Mouse (Mus musculus) stomach, embryonic 16.5 days (tissue): Measurements from ENCODE around the gene Vdr. TPM values are rescaled to one million over a fixed set of nuclear protein-coding genes. Genes with fewer than 3 reads are reported as not detected.

ENCODE experiments used
- ATAC-seq: fragments of 200-750 bp; cut with Nextera tagmentation; 2 replicates; pipeline ENCODE4 v1.8.0; 2017; ENCODE audit warnings: moderate number of reproducible peaks, moderate TSS enrichment; ENCODE audit not compliant: insufficient read depth, low FRiP score
- H3K27ac ChIP-seq: fragments of 300-500 bp; sonication (generic); 2 replicates; pipeline ENCODE4 v1.5.1; 2014; ENCODE audit warnings: low read length
- H3K27me3 ChIP-seq: fragments of 300-500 bp; sonication (generic); 2 replicates; pipeline ENCODE4 v1.6.1; 2014; ENCODE audit warnings: low read length, control low read depth, mixed read lengths; ENCODE audit not compliant: control insufficient read depth, insufficient read depth
- H3K36me3 ChIP-seq: fragments of 300-500 bp; sonication (generic); 2 replicates; pipeline ENCODE4 v1.6.1; 2014; ENCODE audit warnings: low read length; ENCODE audit not compliant: control insufficient read depth, insufficient read depth
- H3K4me1 ChIP-seq: fragments of 300-500 bp; sonication (generic); 2 replicates; pipeline ENCODE4 v1.6.1; 2014; ENCODE audit warnings: low read length, control low read depth, mixed read lengths; ENCODE audit not compliant: control insufficient read depth, insufficient read depth
- H3K4me2 ChIP-seq: fragments of 300-500 bp; sonication (generic); 2 replicates; pipeline ENCODE4 v1.6.1; 2014; ENCODE audit warnings: low read depth, low read length, mixed read lengths
- H3K4me3 ChIP-seq: fragments of 300-500 bp; sonication (generic); replicated peaks from 2 replicates; pipeline ENCODE4 v1.5.1; 2014; ENCODE audit warnings: mild to moderate bottlenecking, low read length
- H3K9ac ChIP-seq: fragments of 300-500 bp; sonication (generic); 2 replicates; pipeline ENCODE4 v1.6.1; 2014; ENCODE audit warnings: low read length
- H3K9me3 ChIP-seq: fragments of 300-500 bp; sonication (generic); replicated peaks from 2 replicates; pipeline ENCODE4 v1.6.1; 2016; ENCODE audit warnings: low read length, control low read depth; ENCODE audit not compliant: control insufficient read depth
- WGBS: fragments of 180-500 bp; shearing (Covaris S2); extraction: QIAGEN DNeasy Blood & Tissue Kit; methylation state at CpG from one replicate; pipeline ENCODE4 v1.1.7; 2014; 5-methylcytosine and 5-hydroxymethylcytosine counted together
- polyA plus RNA-seq: library from polyadenylated mRNA; unstranded; fragments of >200 nt; fragmentation: Nextera tagmentation; extraction: Ambion mirVana; gene quantifications from 2 replicates; pipeline ENCODE4 v1.2.1, GENCODE M21; 2015

Gene Vdr
- polyA plus RNA-seq: 2.3 and 2.5 TPM in 2 replicates

DNA sequence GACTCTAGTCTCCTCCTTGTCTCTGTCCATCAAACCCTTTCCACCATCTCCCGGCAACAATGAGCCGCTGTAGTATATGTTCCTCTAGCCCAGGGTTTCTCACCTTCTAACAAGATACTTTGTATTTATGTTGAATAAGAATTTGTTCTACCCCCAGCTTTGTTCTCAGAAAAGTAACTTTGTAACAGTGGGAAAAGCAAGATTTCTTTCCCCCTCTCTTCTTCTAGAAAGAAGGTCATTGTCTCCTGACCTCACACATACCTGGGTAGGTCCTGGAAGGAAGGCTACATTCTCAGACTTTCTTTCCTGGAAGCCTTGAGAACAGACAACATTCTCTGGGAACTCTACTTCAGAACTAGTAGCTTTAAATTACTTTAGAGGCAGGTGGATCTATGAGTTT lies at the start of gene Vdr:
Gene Vdr, minus strand, starts transcription at position 101 of the 400 bp plus-strand sequence.
- no peaks in the 10 kb centered on the region for H3K27me3 ChIP-seq
- H3K4me1 ChIP-seq: peaks cover 22% of the 10 kb centered on the region
- 94% methylated on average over 2 of the region's 2 CpGs for WGBS
- no peak within 1 kb of the TSS for H3K27ac ChIP-seq
- no peaks in the 10 kb centered on the region for H3K9me3 ChIP-seq
- ATAC-seq: no peak
- H3K4me2 ChIP-seq: no peak within 1 kb of the TSS
- no peak within 1 kb of the TSS for H3K9ac ChIP-seq
- H3K36me3 ChIP-seq: no peaks in the 10 kb centered on the region
- no peak within 1 kb of the TSS for H3K4me3 ChIP-seq

- no peak for ATAC-seq
- Histone ChIP-seq H3K4me3 (no peak overlapping the region), H3K4me2 (no peak overlapping the region), H3K36me3 (no peaks in the 10 kb centered on the region), H3K9ac (no peak overlapping the region), H3K27ac (no peak overlapping the region), H3K9me3 (no peaks in the 10 kb centered on the region), H3K27me3 (no peaks in the 10 kb centered on the region), H3K4me1 (peaks cover 3% of the 10 kb centered on the region; the same call in 1 of the 2 replicates)
- 68% methylated on average over 11 of the region's 11 CpGs for WGBS
Observed at GRCm38 (mm10) chr15:97956416-97956815, 46.0 kb upstream of the Vdr start.

- Histone ChIP-seq H3K27ac (no peak overlapping the region), H3K9me3 (no peaks in the 10 kb centered on the region), H3K4me3 (no peak overlapping the region), H3K4me2 (no peak overlapping the region), H3K27me3 (no peaks in the 10 kb centered on the region), H3K4me1 (peaks cover 3% of the 10 kb centered on the region; the same call in 1 of the 2 replicates), H3K36me3 (no peaks in the 10 kb centered on the region), H3K9ac (no peak overlapping the region)
- no peak for ATAC-seq
- WGBS: 13% methylated on average over 4 of the region's 4 CpGs
Observed at GRCm38 (mm10) chr15:97955742-97956141, 45.3 kb upstream of the Vdr start.

GRCm38 (mm10) chr15:97955286-97955685 lies 44.9 kb upstream of the Vdr start:
- H3K4me3 ChIP-seq: no peak overlapping the region
- H3K4me2 ChIP-seq: no peak overlapping the region
- 54% methylated on average over 1 of the region's 1 CpGs for WGBS
- no peak for ATAC-seq
- H3K9me3 ChIP-seq: no peaks in the 10 kb centered on the region
- no peaks in the 10 kb centered on the region for H3K27me3 ChIP-seq
- no peak overlapping the region for H3K9ac ChIP-seq
- H3K36me3 ChIP-seq: no peaks in the 10 kb centered on the region
- peaks cover 3% of the 10 kb centered on the region; the same call in 1 of the 2 replicates for H3K4me1 ChIP-seq
- H3K27ac ChIP-seq: no peak overlapping the region

GRCm38 (mm10) chr15:97954671-97955070 lies 44.2 kb upstream of the Vdr start:
- Histone ChIP-seq H3K9me3 (no peaks in the 10 kb centered on the region), H3K27me3 (no peaks in the 10 kb centered on the region), H3K27ac (no peak overlapping the region), H3K4me3 (no peak overlapping the region), H3K36me3 (no peaks in the 10 kb centered on the region), H3K9ac (no peak overlapping the region), H3K4me1 (peaks cover 3% of the 10 kb centered on the region; the same call in 1 of the 2 replicates), H3K4me2 (no peak overlapping the region)
- no peak for ATAC-seq
- 80% methylated on average over 8 of the region's 8 CpGs for WGBS

DNA sequence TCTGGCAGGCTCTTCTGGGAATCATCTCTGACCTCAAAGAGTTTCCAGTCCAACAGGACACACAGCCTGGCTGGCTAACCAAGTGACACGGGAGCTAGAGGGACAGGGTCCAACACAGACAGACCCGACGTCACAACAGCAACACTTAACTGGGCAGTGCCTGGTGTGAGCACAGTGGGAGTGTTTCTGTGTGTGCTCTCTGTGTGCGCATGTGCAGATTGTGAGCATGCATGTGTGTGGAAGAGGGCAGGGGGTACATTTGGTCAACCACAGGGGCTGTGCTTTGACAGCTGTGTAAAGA lies 42.4 kb upstream of the Vdr start:
- Histone ChIP-seq H3K9me3 (no peaks in the 10 kb centered on the region), H3K9ac (no peak overlapping the region), H3K27ac (no peak overlapping the region), H3K4me3 (no peak overlapping the region), H3K4me1 (peaks cover 3% of the 10 kb centered on the region; the same call in 1 of the 2 replicates), H3K27me3 (no peaks in the 10 kb centered on the region), H3K4me2 (no peak overlapping the region), H3K36me3 (no peaks in the 10 kb centered on the region)
- WGBS: 65% methylated on average over 4 of the region's 4 CpGs
- no peak for ATAC-seq

DNA sequence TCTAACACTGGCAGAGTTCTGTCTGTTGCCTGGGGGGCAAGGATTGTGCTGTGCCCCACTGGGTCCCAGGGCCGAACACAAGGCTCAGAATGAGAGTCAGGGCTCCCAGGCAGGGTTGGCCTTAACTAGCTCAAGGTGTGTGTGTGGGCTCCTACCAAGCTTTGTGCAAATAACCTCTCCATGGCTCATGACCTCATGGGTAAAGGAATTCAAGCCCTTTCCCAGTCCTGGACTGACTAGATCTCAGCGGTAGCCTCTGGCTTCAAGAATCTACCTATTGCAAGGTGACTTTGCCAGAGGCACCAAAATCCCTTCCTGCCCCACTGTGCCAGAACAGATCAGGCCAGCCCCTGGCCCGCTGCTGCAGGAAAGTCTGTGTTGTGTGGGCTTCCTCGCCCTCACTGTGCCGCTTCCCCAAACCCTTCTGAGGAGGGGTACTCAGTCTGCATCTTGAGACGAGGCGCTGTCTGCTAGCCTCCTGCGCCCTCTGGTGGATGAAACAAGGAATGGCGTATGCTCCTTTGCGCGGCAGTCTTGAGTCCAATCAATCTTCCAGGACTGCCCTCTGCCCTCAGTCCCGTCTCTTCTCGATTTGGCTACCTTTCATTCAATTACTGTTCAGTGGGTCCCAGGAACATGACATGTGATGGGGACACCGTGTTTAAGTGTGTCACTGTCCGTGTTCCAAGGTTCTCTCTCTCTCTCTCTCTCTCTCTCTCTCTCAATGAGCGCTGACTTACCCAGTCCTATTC lies 41.9 kb upstream of the Vdr start:
- peaks cover 3% of the 10 kb centered on the region; the same call in 1 of the 2 replicates for H3K4me1 ChIP-seq
- H3K27ac ChIP-seq: no peak overlapping the region
- ATAC-seq: peak; percentile 42; the same call in 1 of the 2 replicates
- no peak overlapping the region for H3K9ac ChIP-seq
- H3K4me3 ChIP-seq: no peak overlapping the region
- WGBS: 14% methylated on average over 16 of the region's 16 CpGs
- no peaks in the 10 kb centered on the region for H3K9me3 ChIP-seq
- no peaks in the 10 kb centered on the region for H3K27me3 ChIP-seq
- no peak overlapping the region for H3K4me2 ChIP-seq
- no peaks in the 10 kb centered on the region for H3K36me3 ChIP-seq

DNA sequence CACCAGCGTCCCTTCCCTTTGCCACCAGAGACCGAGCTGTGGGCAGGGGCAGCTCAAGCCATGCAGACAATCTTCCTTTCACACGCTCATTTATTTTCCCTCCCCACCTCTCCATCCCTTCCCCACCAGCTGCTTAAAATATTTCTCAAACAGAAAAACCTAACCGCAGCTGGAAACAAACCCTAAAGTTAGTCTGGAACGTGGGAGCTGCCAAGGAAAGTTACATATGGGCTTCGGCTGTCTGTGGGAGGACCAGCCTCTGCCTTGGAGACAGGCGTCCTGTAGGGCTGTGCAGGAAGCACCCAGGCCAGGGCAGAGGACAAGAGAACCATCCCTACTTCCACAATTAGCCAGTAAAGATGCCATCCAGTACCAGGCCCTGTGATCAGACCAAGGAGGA lies 39.8 kb upstream of the Vdr start:
- no peak overlapping the region for H3K4me2 ChIP-seq
- H3K27me3 ChIP-seq: no peaks in the 10 kb centered on the region
- no peak overlapping the region for H3K9ac ChIP-seq
- no peak overlapping the region for H3K27ac ChIP-seq
- peaks cover 2% of the 10 kb centered on the region; the same call in 1 of the 2 replicates for H3K4me1 ChIP-seq
- no peaks in the 10 kb centered on the region for H3K36me3 ChIP-seq
- WGBS: 44% methylated on average over 7 of the region's 7 CpGs
- no peaks in the 10 kb centered on the region for H3K9me3 ChIP-seq
- H3K4me3 ChIP-seq: no peak overlapping the region
- ATAC-seq: no peak

DNA sequence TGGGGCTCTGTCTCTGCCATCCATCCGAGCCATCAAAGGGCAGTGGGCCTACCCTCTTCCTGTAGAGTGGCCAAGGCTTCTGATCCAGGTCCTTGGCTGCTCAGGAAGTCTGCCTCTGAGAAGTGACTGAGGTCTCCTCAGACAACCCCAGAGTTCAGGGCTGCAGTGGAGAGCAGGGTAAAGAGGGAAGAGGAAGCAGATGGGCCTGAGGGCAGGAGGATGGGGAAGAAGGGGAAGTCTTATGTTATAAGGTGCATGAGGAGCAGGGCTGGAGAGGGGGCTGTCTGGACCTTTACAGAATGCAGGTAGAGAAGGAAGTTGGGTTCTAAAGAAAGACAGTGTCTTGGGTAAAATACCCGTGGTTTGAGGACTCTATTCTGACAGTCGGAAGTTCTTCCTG lies 39.3 kb upstream of the Vdr start:
- Histone ChIP-seq H3K4me2 (no peak overlapping the region), H3K27ac (no peak overlapping the region), H3K4me1 (no peaks in the 10 kb centered on the region), H3K27me3 (no peaks in the 10 kb centered on the region), H3K36me3 (no peaks in the 10 kb centered on the region), H3K9ac (peak overlapping the region; percentile 21; the same call in 1 of the 2 replicates), H3K4me3 (no peak overlapping the region), H3K9me3 (no peaks in the 10 kb centered on the region)
- ATAC-seq: no peak
- 70% methylated on average over 3 of the region's 3 CpGs for WGBS
